Mouse (Mus musculus) neural tube, embryonic 14.5 days (tissue): ENCODE measurements at regions not wholly inside any gene's neighbourhood (a gene's known extent, or its start where the extent isn't known, plus 50 kb on each side); places are given as distances from the start of the nearest gene placed in this dataset.

ENCODE experiments used
- ATAC-seq: fragments of 200-750 bp; cut with Nextera tagmentation; 2 replicates; pipeline ENCODE4 v1.8.0; 2017; ENCODE audit warnings: low read depth, mild to moderate bottlenecking, moderate TSS enrichment, moderate library complexity
- H3K27ac ChIP-seq: fragments of 300-500 bp; sonication (generic); 2 replicates; pipeline ENCODE4 v1.5.1; 2014; ENCODE audit warnings: low read depth, mild to moderate bottlenecking, control low read depth, low read length, moderate library complexity, mixed read lengths
- H3K27me3 ChIP-seq: fragments of 300-500 bp; sonication (generic); 2 replicates; pipeline ENCODE4 v1.6.1; 2014; ENCODE audit warnings: low read length; ENCODE audit not compliant: control insufficient read depth, insufficient read depth
- H3K36me3 ChIP-seq: fragments of 300-500 bp; sonication (generic); 2 replicates; pipeline ENCODE4 v1.6.1; 2014; ENCODE audit warnings: low read length, mixed read lengths; ENCODE audit not compliant: control insufficient read depth, insufficient read depth
- H3K4me1 ChIP-seq: fragments of 300-500 bp; sonication (generic); 2 replicates; pipeline ENCODE4 v1.6.1; 2014; ENCODE audit warnings: low read length; ENCODE audit not compliant: control insufficient read depth, insufficient read depth
- H3K4me2 ChIP-seq: fragments of 300-500 bp; sonication (generic); 2 replicates; pipeline ENCODE4 v1.6.1; 2014; ENCODE audit warnings: mild to moderate bottlenecking, low read depth, low read length, control low read depth
- H3K4me3 ChIP-seq: fragments of 300-500 bp; sonication (generic); 2 replicates; pipeline ENCODE4 v1.5.1; 2014; ENCODE audit warnings: low read depth, low read length, control low read depth, mixed read lengths
- H3K9ac ChIP-seq: fragments of 300-500 bp; sonication (generic); replicated peaks from 2 replicates; pipeline ENCODE4 v1.6.1; 2014; ENCODE audit warnings: low read depth, mild to moderate bottlenecking, control low read depth, low read length, mixed read lengths
- H3K9me3 ChIP-seq: fragments of 300-500 bp; sonication (generic); 2 replicates; pipeline ENCODE4 v1.6.1; 2016; ENCODE audit warnings: low read length; ENCODE audit not compliant: control insufficient read depth
- WGBS: fragments of 180-500 bp; shearing (Covaris S2); extraction: QIAGEN DNeasy Blood & Tissue Kit; methylation state at CpG from one replicate; pipeline ENCODE4 v1.1.7; 2014; 5-methylcytosine and 5-hydroxymethylcytosine counted together

- Histone ChIP-seq H3K27ac (no peak overlapping the region), H3K4me3 (no peak overlapping the region), H3K9me3 (0 out of 2 replicates have a peak, but pooled peaks cover 2% of the 10 kb centered on the region), H3K9ac (no peak overlapping the region), H3K36me3 (no peaks in the 10 kb centered on the region), H3K4me2 (no peak overlapping the region), H3K4me1 (no peaks in the 10 kb centered on the region), H3K27me3 (no peaks in the 10 kb centered on the region)
- ATAC-seq: peak; percentile 38; the same call in 1 of the 2 replicates
These were observed 430.0 kb upstream of the Gm20594 start for GRCm38 (mm10) chr6:79387732-79388131.

GRCm38 (mm10) chr6:79401090-79401489 is 416.6 kb upstream of the Gm20594 start:
- Histone ChIP-seq H3K27ac (no peak overlapping the region), H3K27me3 (no peaks in the 10 kb centered on the region), H3K4me1 (no peaks in the 10 kb centered on the region), H3K4me2 (no peak overlapping the region), H3K4me3 (no peak overlapping the region), H3K36me3 (no peaks in the 10 kb centered on the region), H3K9me3 (no peaks in the 10 kb centered on the region), H3K9ac (no peak overlapping the region)
- no peak for ATAC-seq
- WGBS: 24% methylated on average over 1 of the region's 1 CpGs

GRCm38 (mm10) chr6:79408955-79409354 is 408.8 kb upstream of the Gm20594 start:
- Histone ChIP-seq H3K27ac (no peak overlapping the region), H3K9ac (no peak overlapping the region), H3K4me3 (no peak overlapping the region), H3K9me3 (no peaks in the 10 kb centered on the region), H3K4me1 (no peaks in the 10 kb centered on the region), H3K4me2 (no peak overlapping the region), H3K36me3 (no peaks in the 10 kb centered on the region), H3K27me3 (no peaks in the 10 kb centered on the region)
- no peak for ATAC-seq
- WGBS: 31% methylated on average over 3 of the region's 3 CpGs

GRCm38 (mm10) chr6:79445821-79446220 is 371.9 kb upstream of the Gm20594 start:
- no peaks in the 10 kb centered on the region for H3K9me3 ChIP-seq
- no peak overlapping the region for H3K9ac ChIP-seq
- no peaks in the 10 kb centered on the region for H3K27me3 ChIP-seq
- H3K4me2 ChIP-seq: no peak overlapping the region
- H3K4me3 ChIP-seq: no peak overlapping the region
- H3K27ac ChIP-seq: no peak overlapping the region
- H3K4me1 ChIP-seq: no peaks in the 10 kb centered on the region
- WGBS: 79% methylated on average over 1 of the region's 1 CpGs
- no peaks in the 10 kb centered on the region for H3K36me3 ChIP-seq
- no peak for ATAC-seq

- Histone ChIP-seq H3K27ac (no peak overlapping the region), H3K27me3 (no peaks in the 10 kb centered on the region), H3K36me3 (no peaks in the 10 kb centered on the region), H3K4me2 (no peak overlapping the region), H3K9ac (no peak overlapping the region), H3K9me3 (no peaks in the 10 kb centered on the region), H3K4me3 (no peak overlapping the region), H3K4me1 (no peaks in the 10 kb centered on the region)
- 88% methylated on average over 2 of the region's 2 CpGs for WGBS
- no peak for ATAC-seq
These were observed 326.5 kb upstream of the Gm20594 start for GRCm38 (mm10) chr6:79491245-79491644.

- no peaks in the 10 kb centered on the region for H3K4me1 ChIP-seq
- H3K27ac ChIP-seq: no peak overlapping the region
- H3K27me3 ChIP-seq: no peaks in the 10 kb centered on the region
- no peak overlapping the region for H3K9ac ChIP-seq
- H3K4me2 ChIP-seq: no peak overlapping the region
- no peak overlapping the region for H3K4me3 ChIP-seq
- no peaks in the 10 kb centered on the region for H3K9me3 ChIP-seq
- H3K36me3 ChIP-seq: no peaks in the 10 kb centered on the region
- WGBS: 38% methylated on average over 3 of the region's 3 CpGs
- ATAC-seq: 0 out of 2 replicates have a peak, but pooled peaks have one; percentile 51
These were observed 317.1 kb upstream of the Gm20594 start for GRCm38 (mm10) chr6:79500649-79501048.
